Mouse (Mus musculus) thymus, postnatal 14 days (tissue): ENCODE results near the gene Cbr4.

Experiments
- DNase-seq: peaks from one replicate; pipeline ENCODE4 v3.0.0; 2021

Gene Cbr4

GRCm38 (mm10) chr8:61552221-61552620 lies 64.7 kb downstream of the Cbr4 start:
- no peak for DNase-seq

GRCm38 (mm10) chr8:61552755-61553402 lies 65.3 kb downstream of the Cbr4 start:
- DNase-seq: no peak

GRCm38 (mm10) chr8:61555343-61555742 lies 67.8 kb downstream of the Cbr4 start:
- no peak for DNase-seq

DNA sequence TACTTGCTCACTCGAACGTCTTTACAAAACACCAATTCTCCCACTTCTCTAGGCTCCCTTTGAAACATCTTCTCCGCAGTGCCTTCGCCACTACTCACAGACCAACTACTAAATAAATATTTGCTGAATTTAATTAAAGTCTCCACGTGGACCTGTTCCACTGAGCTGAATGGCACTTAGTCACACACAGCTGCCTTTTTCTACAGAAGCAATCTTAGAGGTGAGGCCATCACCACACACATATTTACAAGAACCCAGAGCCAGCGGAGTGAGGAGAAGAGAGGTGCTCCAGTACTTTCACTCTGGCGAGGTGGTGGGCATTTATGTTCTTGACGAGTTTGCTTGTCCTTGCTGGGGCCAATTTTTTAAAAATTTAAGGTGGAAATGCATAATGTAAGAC lies 68.7 kb downstream of the Cbr4 start:
- no peak for DNase-seq
